Mouse (Mus musculus) ovary, postnatal 10 days (tissue): ENCODE data around the gene Adgrl3.
"Not testable (repeated sequence)": the region's sequence is repeated elsewhere in the genome, so short reads cannot be mapped to it uniquely, and the experiment has no call there.

Experiments
- DNase-seq: peaks from one replicate; pipeline ENCODE4 v3.0.0; 2022; ENCODE audit warnings: low spot score

Adgrl3 gene

DNA sequence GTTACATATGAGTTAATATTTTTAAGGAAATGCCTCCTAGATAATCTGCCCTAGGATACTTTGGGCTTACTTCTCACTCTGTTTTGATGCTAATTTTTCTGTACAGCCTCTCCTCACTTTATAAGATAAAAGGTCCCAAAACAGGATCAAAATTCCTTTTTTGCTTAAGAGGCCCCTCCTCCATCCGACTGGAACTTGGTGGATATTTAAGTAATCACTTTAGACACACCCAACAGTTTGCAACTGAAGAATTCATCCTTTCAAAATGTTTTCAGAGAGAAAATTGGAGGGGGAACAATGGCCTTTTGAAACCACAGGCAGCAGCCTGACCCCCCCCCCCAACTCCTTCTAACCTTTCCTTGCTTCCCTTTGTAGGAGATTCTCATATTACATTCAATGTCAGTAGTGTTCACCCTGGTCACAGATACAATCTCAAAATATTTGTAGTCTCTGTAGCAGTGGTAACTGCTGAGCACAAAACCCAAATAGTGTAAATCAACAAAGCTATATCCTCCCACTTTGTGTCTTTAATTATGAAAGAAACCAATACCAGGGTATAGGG, 385.7 kb downstream of the Adgrl3 start:
- no peak for DNase-seq

DNA sequence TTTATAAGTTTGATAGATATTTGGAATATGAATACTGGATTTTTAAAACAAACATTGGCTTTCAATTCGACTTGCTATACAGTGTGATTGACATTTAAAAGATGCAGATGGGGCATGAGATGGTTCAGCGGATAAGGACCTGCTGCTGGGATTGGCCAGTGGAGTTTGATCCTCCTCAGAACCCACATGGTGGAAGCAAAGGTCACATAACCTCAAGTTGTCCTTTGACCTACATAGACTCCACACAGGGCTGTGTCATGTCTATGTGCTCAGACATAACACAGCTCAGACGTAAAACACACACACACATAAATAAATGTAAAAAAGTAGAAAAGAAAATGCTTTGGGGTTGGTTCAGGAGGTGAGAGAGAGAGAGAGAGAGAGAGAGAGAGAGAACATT, 397.4 kb downstream of the Adgrl3 start:
- no peak for DNase-seq

DNA sequence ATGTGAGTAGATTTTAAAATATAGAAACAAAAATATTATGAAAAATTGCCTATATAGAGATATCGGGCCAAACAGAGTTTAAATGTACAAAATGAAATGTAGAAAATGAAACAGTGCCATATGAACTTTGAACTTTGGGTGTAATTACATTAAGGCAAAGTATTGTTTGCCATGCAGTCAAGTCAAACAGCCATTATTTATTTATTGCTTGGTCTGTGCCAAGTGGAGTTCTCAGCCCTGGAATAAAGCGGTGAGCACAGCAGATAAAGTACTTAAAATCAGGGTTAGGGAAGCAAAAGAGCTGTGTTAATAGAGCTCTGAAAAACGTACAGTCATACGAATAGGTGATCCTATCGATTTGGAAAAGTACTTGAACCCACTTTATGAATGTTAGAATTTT, 407.5 kb downstream of the Adgrl3 start:
- no peak for DNase-seq

DNA sequence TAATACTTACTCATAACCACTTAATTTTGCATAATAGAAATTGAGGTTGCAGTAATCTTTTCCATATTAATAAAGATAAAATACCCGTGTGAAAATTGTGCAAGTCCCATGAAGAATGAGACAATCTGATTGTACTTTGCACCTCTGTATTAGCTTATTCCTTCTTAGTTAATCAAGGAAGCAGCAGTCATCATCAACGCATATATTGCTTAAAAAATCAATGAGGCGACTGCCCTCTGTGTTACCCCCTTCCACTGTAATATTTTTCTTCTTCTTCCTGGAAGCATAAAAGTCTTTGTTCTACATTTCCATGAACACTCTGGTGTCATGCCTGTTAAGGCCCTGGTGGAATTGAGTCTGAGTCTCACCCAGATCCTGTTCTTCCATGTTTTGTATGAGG, 416.4 kb downstream of the Adgrl3 start:
- no peak for DNase-seq

DNA sequence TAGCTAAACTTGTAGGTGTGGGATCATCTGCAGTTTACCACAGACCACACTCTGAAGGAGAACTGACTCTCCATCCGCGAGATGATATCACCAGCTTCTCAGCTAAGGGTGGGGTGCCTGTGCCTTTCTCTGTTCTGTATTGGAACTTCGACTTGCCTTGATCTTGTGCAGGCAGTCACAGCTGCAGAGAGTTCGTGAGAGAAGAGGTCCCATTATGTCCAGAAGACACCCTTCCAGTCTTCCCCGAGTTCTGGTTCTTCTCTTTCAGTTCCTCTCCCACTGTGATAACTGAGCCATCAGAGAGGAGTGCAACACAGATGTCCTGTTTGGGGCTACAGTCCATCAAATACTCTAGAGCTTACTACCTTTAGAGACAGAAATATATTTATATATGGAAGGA, 422.2 kb downstream of the Adgrl3 start:
- no peak for DNase-seq

DNA sequence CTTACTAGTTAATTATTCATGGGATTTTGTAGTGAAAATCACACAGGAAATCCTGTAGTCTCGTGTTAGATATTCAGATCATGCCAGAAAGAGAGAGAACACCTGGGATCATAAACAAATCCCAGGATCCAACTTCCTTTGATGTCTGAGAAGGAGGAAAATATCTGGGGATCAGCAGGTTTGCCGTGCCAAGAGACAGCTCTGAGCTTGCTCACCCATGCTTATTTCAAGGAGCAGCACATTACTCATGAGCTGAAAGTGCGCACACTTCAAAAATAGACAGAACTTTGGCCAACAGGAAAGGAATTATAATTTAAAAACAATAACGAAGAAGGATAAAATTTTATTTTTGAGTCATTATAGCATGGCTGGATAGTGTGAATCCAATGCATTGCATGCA, 446.0 kb downstream of the Adgrl3 start:
- no peak for DNase-seq

DNA sequence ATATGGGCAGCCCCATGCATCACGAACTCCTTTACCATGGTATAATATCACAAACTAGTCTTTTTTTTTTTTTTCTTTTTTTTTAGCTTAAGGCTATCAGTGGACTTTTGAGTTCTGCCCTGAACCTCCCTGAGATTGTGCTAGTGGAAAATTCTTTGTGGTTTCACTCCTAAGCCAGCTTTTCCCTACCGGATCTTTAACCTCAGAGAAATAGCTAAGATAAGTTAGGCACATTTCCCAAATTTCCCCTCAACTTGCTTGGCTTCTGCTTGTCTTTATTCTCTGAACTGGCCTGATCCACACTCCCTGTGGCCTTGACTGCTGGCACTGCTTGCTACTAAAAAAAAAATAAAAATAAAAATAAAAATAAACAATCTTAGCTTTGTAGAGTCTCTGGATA, 454.7 kb downstream of the Adgrl3 start:
- no peak for DNase-seq

DNA sequence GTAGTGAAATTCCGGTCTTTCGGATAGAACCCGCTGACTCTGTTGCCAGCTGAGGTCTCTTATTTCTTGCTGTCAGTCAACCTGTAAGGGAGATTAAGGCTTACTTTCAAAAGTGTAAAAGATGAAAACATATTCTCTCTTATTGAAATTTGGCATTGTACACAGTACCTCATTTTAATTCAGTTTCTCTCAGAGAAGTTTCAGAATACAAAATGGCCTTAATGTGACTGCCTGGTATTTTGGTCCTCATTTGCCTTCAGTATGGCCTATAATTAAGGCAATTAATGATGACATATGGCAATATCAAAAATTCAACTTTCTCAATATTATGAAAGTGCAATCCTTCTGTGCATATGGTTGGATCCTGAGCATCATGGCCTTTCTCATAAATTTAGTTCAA, 455.5 kb downstream of the Adgrl3 start:
- DNase-seq: no peak

DNA sequence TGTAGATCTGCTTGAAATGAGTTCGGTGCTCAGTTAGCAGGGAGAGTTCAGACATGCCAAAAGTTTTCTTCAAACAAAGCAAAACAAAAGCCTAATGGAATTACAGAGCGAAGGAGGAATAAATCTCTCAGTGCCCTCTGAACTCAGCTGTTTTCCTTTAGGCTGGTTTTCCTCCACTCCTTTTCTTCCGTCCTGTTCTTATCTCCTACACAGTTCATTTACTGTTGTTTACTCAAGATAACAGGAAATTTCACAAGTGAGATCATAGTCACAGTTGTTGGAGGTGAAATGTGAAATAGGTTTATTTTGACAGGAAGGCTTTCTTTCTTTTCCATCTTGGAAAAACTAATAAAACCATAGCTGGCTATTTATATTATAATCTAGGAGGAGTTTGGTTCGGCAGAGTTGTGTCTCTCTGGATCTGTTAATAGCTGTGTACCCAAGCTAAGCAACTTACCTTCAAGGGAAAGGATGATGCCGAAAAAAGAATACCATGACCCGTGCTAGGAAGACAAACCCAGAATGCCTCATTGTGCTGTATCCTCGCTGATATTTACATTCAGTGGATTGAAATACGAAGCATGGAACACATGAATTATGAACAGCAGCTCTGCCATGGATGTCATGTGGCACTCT, 456.2 kb downstream of the Adgrl3 start:
- no peak for DNase-seq

DNA sequence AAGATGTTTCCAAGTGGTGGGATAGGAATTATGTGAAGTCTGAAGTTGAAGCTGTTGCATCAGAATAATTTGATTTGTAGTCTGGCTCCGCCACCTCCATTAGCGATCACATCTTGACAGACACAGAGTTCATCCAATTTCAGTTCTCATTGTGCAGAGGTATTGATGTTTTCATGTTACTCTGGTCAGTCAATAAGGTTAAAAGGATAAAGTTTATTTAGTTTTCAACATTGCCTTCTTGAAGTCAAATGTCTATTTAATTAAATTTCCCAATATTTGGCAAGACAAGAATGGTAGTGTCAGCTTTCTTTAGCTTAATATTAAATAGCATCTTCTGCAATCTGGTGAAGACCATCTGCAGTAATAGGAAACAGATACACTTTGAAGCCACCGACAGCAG, 461.0 kb downstream of the Adgrl3 start:
- no peak for DNase-seq

DNA sequence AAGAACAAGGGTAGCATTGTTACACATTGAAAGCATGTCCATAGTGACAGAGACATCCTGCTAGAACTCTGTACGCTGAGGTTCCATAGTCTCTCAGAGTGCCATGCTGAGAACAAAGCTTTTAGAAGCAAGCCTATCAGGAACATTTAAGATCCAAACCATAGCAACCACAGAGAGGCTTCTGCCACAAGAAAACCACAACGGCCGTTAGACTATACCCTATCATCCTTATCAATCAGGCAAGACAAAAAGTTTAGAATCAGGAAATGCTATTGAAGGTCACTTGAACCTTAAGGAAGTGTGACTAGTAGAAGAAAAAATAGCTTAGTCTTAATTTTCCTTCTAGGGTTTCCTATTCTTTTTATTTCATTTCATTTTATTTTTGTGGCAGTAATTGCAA, 464.0 kb downstream of the Adgrl3 start:
- DNase-seq: no peak

DNA sequence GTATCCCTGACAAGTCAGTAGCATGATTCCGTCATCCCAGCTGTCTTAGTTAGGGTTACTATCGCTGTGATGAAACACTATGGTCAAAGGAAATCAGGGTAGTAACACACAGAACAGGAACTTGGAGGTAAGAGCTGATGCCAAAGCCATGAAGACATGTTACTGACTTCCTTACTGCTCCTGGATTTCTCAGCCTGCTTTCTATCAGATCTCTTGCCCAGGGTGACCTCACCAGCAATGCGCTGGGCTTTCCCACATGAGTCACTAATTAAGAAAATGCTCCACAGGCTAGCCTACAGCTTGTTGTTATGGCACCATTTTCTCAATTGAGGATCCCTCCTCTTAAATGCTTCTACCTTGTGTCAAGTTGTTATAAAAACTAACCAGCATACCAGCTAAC, 481.1 kb downstream of the Adgrl3 start:
- no peak for DNase-seq

DNA sequence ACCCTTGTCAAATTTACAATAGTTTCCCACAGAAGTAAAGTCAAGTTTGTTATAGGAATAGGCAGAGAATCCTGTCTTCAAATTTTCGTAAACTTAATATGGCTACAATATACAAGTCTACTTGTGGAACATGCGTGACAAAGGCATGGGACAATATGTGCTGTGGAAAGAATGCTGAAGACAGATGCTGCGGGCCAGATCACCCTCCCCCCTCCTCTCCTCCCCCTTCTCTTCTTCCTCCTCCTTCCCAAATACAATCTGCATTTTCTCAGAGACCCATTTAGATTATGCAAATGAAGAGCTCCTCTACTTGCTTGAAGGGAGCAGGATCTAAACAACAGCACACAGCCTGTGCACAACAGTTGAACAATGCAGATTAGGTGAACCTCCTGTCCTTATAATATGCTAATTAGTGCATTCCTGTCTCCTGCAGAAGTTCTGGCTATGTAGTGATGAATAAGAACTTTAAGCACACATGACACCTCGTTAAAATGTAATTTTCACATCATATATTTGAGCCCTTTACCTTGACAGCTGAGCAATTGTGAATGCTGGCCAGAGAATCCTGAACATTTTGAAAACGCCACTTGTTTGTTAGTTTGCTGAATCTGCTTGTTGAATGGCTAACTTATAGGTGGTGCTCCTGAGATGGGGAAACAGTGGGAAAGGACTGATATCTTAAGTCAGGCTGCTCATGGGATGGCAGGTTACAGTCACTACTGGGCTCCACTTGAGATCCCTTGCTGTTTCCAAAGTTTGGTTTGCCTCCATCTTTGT, 499.0 kb downstream of the Adgrl3 start:
- DNase-seq: no peak

DNA sequence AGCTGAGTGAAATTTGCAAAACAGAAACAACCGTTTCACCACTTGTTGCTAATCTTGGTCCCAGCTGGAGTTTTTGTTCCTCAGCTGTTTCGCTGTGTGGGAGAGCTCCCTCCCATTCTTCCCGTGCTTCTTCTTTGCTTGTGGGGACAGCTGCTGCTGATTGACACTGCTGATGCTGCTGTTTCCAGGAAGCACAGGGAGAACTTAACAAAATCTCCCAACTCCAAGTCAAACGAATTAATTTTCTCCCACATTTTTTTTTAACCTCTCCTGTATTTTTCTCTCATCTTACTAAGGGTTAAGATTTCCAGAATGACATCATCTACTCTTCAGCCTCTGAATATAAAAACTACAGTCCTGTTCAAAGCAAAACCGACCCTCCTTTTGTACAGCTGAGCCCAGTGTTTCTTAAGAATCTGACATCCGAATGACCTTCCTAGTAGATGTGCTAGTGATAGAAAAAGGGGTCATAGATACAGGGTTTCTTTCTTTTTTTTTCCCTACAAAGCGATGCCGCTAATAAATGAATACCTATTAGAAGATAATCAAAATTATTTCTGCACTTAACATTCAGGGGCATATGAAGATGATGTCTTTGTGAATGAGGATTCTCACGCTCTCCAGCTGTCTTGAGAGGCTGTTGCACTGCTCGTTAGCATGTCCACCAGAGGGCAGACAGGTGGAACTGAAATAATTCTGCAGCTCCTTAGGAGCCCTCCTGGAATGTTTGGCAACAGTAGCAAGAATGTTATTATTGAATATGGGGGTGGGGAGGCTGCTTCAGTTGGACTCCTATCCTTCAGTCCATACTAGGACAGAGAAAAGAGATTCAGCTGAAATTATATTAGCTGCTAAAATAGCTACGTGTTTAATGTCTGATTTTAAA, 499.8 kb downstream of the Adgrl3 start:
- no peak for DNase-seq

DNA sequence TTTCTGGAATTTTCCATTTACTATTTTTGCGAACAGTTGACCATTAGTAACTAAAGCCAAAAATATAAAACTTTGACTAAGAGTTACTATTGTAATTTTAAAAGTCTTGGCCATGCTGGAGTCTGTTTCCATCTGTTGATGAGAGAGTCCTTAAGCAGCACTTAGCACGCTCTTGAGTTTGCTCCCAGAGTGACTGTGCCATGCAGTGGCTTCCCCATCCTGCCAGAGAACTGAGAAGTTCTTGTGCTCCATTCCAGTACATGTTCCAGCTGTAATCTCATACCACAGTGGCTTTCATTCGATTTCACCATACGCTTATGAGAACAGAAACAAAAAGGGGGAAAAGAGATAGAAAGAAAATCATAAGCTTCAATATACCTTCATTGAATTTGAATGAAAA, 502.8 kb downstream of the Adgrl3 start:
- DNase-seq: no peak

DNA sequence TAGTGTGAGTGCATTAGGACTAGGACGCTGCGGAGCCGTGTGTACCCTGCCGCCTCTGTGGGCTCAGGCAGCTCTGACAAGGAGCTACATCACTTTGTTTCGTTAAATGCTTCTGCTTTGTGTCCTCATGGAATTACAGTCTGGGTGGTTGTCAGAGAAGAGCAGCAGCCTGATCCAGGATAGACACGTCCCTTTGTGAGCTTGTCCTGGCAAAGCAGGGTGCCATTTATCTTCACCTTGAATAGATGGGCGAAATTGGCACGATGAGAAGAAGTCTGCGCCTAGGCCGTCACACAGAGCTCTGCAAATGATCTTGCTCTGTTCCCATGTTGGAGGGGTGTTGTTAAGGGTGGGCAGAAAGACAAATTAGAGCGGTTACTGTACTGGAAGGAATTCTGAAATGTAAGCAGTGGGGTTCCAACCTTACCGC, 504.6 kb downstream of the Adgrl3 start:
- no peak for DNase-seq

DNA sequence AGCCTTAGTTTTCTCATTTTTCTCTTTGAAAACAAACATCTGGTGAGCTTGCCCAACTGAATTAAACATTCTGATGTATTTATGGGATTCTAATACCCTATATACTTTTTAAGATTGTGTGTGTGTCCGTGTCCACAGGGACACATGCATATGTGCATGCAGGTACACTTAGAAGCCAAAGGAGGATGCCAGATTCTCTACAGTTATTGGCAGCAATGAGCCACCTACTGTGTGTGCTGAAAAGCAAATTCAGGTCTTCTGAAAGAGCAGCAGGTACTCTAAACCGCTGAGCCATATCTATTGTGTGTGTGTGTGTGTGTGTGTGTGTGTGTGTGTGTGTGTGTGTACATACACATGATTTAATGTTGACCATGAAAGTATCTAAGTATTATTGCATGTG, 505.4 kb downstream of the Adgrl3 start:
- no peak for DNase-seq

DNA sequence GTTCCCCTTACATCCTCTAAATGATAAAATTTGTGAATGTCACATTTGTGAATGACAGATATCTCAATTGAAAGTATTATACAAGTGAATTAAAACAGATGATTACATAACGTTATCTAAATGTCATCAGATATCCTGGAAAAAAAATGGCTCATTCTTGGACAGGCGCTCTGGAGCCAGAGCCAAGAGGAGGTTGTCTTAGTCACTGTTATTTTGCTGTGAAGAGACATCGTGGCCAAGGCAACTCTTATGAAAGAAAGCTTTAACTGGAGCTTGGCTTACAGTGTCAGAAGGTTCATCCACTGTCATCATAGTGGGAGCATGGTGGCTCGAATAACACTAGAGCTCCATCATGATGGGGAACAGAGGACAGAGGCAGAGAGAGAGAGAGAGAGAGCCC, 511.7 kb downstream of the Adgrl3 start:
- DNase-seq: no peak

DNA sequence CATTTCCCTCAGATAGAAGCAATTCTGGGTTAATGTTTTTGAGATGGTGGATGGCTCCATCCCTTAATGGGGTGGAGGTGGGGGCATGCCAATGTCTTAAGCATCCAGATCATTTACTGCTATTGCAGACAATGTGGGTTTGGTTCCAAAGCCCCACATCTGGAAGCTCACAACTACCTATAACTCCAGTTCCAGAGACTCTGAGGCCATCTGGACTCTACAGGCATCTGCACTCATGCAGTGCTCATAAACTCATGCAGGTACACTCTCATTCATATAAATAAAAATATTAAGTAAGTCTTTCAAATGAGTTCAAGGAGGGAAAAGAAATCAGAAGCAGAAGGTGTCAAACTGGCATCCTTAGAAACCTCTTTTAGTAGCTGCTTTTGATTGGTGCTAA, 530.3 kb downstream of the Adgrl3 start:
- DNase-seq: no peak

DNA sequence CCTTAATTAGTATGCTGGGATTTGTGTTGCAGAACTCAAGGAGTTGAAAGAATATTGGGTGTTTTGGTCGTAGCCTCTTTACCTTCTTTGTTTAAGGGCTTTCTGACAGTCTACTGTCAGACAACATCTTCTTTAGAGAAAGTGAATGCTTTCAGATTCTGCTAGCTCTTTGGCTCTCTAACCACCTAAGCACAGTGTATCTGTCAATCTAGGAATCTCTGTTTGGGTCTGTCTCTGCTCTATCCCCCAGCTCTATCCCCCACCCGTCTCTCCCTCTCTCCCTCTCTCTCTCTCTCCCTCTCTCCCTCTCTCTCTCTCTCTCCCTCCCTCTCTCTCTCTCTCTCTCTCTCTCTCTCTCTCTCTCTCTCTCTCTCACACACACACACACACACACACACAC, 535.2 kb downstream of the Adgrl3 start:
- not testable (repeated sequence) for DNase-seq

DNA sequence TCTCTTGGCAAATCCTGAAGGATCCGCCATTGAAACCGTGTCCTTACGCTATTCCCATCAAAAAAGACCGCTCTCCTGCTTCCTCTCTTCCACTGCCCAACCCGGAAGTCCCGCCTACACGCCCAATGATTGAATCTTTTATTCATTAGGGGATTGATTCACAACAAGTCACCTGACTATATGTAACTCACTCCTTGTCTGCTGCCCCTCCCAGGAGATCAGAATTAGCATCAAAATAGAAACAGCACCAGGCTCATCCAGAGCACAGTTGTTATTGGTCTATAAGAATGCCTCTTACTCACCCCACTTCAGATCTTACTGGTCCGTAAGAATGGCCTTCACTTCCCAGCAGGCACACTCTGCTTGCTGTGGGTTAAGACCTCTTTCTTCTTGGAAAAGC, 536.1 kb downstream of the Adgrl3 start:
- DNase-seq: no peak

DNA sequence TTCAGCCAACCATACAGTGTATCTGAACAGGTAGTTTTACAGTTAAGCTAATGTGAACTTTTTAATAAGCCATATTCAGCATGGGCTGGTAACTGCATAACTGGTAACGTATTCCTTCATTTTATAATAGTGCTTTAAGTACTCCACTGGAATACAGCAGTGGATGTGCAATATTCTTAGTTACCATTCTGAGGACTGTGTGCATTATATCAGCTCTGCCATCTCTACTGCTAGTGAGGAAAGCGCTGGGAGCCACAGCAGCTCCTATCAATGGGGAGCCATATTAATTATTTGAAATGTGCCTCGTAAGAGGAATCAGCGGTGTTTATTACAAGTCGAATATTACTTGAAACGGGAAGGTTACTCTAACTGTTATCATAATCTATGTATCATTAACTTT, 539.0 kb downstream of the Adgrl3 start:
- DNase-seq: no peak

DNA sequence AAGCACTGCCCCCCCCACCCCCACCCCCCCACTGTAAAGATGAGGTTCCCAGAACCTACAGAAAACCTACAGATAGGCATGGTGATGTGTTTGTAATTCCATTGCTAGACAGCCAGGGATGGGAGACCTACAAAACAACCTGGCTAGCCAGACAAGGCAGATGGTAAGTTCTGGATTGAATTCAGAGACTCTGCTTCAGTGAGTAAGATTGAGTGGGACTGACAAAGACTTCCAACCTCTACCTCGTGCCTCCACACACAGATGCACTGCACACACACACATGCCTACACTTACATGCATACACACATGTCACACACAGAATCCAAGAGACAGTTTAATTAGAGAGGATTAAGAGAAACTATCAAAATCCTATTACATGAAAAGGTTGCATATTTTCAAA, 544.4 kb downstream of the Adgrl3 start:
- DNase-seq: no peak
